Mouse (Mus musculus) stomach, postnatal 0 days (tissue): ENCODE data around the gene Hist2h2ac. TPM values are rescaled to one million over a fixed set of nuclear protein-coding genes. Genes with fewer than 3 reads are reported as not detected.
"Not testable (repeated sequence)": the region's sequence is repeated elsewhere in the genome, so short reads cannot be mapped to it uniquely, and the experiment has no call there.

ENCODE experiments used
- ATAC-seq: fragments of 200-750 bp; cut with Nextera tagmentation; 2 replicates; pipeline ENCODE4 v1.8.0; 2017; ENCODE audit not compliant: low FRiP score, low TSS enrichment
- DNase-seq: peaks from one replicate; pipeline ENCODE4 v3.0.0-alpha.2; 2016; ENCODE audit warnings: low spot score
- H3K27ac ChIP-seq: fragments of 300-500 bp; sonication (generic); replicated peaks from 2 replicates; pipeline ENCODE4 v1.5.1; 2014; ENCODE audit warnings: mild to moderate bottlenecking, control low read depth
- H3K27me3 ChIP-seq: fragments of 300-500 bp; sonication (generic); 2 replicates; pipeline ENCODE4 v1.6.1; 2014; ENCODE audit warnings: low read length; ENCODE audit not compliant: control insufficient read depth, insufficient read depth
- H3K36me3 ChIP-seq: fragments of 300-500 bp; sonication (generic); 2 replicates; pipeline ENCODE4 v1.6.1; 2014; ENCODE audit warnings: low read length, mixed read lengths; ENCODE audit not compliant: control insufficient read depth, insufficient read depth
- H3K4me1 ChIP-seq: fragments of 300-500 bp; sonication (generic); replicated peaks from 2 replicates; pipeline ENCODE4 v1.6.1; 2014; ENCODE audit warnings: antibody characterized with exemption; ENCODE audit not compliant: control insufficient read depth, insufficient read depth
- H3K4me2 ChIP-seq: fragments of 300-500 bp; sonication (generic); replicated peaks from 2 replicates; pipeline ENCODE4 v1.6.1; 2014; ENCODE audit warnings: low read depth, mild to moderate bottlenecking, control low read depth, moderate library complexity
- H3K4me3 ChIP-seq: fragments of 300-500 bp; sonication (generic); 2 replicates; pipeline ENCODE4 v1.5.1; 2014; ENCODE audit warnings: low read depth, low read length, control low read depth
- H3K9ac ChIP-seq: fragments of 300-500 bp; sonication (generic); 2 replicates; pipeline ENCODE4 v1.6.1; 2014; ENCODE audit warnings: mild to moderate bottlenecking, low read length, control low read depth, mixed read lengths
- H3K9me3 ChIP-seq: fragments of 300-500 bp; sonication (generic); 2 replicates; pipeline ENCODE4 v1.6.1; 2016; ENCODE audit warnings: low read length; ENCODE audit not compliant: control insufficient read depth
- CTCF ChIP-seq: IDR thresholded peaks from 2 replicates; pipeline ENCODE4 v1.5.1; 2016; ENCODE audit warnings: antibody characterized with exemption, low read depth, mild to moderate bottlenecking, moderate library complexity
- EP300 ChIP-seq: optimal IDR thresholded peaks from 2 replicates; pipeline ENCODE3; 2016; ENCODE audit warnings: antibody characterized with exemption
- WGBS: fragments of 180-500 bp; shearing (Covaris S2); extraction: QIAGEN DNeasy Blood & Tissue Kit; methylation state at CpG from one replicate; pipeline ENCODE4 v1.1.7; 2014; 5-methylcytosine and 5-hydroxymethylcytosine counted together
- polyA plus RNA-seq: library from polyadenylated mRNA; unstranded; fragments of >200 nt; fragmentation: Nextera tagmentation; extraction: Ambion mirVana; gene quantifications from 2 replicates; pipeline ENCODE4 v1.2.1, GENCODE M21; 2015

The Hist2h2ac gene
- polyA plus RNA-seq, 1 experiment from 2014 or later = 6.2 TPM

GRCm38 (mm10) chr3:96219661-96220130 lies 984 bp downstream of the Hist2h2ac start, which contains the start of the genes Bola1 and Hist2h2ab:
TSS of gene Bola1 (minus strand) at chr3:96219709.
TSS of gene Hist2h2ab (plus strand) at chr3:96219865.
- DNase-seq (peak; percentile 74), ATAC-seq (peak; percentile 85)
- peak within 1 kb of the TSS; percentile 69 for H3K4me2 ChIP-seq
- H3K9me3 ChIP-seq = no peaks in the 10 kb centered on the region
- peak within 1 kb of the TSS; percentile 79 for H3K9ac ChIP-seq
- H3K27me3 ChIP-seq = no peaks in the 10 kb centered on the region
- no peak for TF ChIP-seq CTCF
- TF ChIP-seq EP300 = no peak
- no peaks in the 10 kb centered on the region for H3K36me3 ChIP-seq
- H3K27ac ChIP-seq = peak within 1 kb of the TSS; percentile 97
- peak within 1 kb of the TSS; percentile 53 for H3K4me3 ChIP-seq
- under 1% methylated on average over 36 of the region's 37 CpGs for WGBS
- H3K4me1 ChIP-seq = 0 out of 2 replicates have a peak, but pooled peaks cover 5% of the 10 kb centered on the region

- peak overlapping the region; percentile 53 for H3K4me3 ChIP-seq
- no peak for ATAC-seq
- 0 out of 2 replicates have a peak, but pooled peaks cover 5% of the 10 kb centered on the region for H3K4me1 ChIP-seq
- DNase-seq = peak; percentile 36
- peak overlapping the region; percentile 97 for H3K27ac ChIP-seq
- H3K9ac ChIP-seq = peak overlapping the region; percentile 79
- peak overlapping the region; percentile 69 for H3K4me2 ChIP-seq
- WGBS = 0% methylated on average over 12 of the region's 12 CpGs
- H3K36me3 ChIP-seq = no peaks in the 10 kb centered on the region
- H3K27me3 ChIP-seq = no peaks in the 10 kb centered on the region
- peak; percentile 58 for TF ChIP-seq CTCF
- no peak for TF ChIP-seq EP300
- no peaks in the 10 kb centered on the region for H3K9me3 ChIP-seq
Observed at GRCm38 (mm10) chr3:96219191-96219641, 1.5 kb downstream of the Hist2h2ac start.

GRCm38 (mm10) chr3:96209242-96209641 lies 11.4 kb downstream of the Hist2h2ac start:
- H3K4me3 ChIP-seq = no peak overlapping the region
- no peak overlapping the region for H3K4me2 ChIP-seq
- DNase-seq = peak; percentile 35
- H3K9me3 ChIP-seq = no peaks in the 10 kb centered on the region
- H3K9ac ChIP-seq = no peak overlapping the region
- no peak overlapping the region for H3K27ac ChIP-seq
- no peaks in the 10 kb centered on the region for H3K27me3 ChIP-seq
- H3K36me3 ChIP-seq = no peaks in the 10 kb centered on the region
- no peaks in the 10 kb centered on the region for H3K4me1 ChIP-seq
- TF ChIP-seq CTCF (peak; percentile 66), EP300 (no peak)
- WGBS = 26% methylated on average over 15 of the region's 15 CpGs
- no peak for ATAC-seq

GRCm38 (mm10) chr3:96207819-96208218 lies 12.9 kb downstream of the Hist2h2ac start:
- Histone ChIP-seq H3K4me3 (no peak overlapping the region), H3K9ac (no peak overlapping the region), H3K36me3 (no peaks in the 10 kb centered on the region), H3K9me3 (no peaks in the 10 kb centered on the region), H3K4me1 (no peaks in the 10 kb centered on the region), H3K27ac (no peak overlapping the region), H3K4me2 (no peak overlapping the region), H3K27me3 (no peaks in the 10 kb centered on the region)
- DNase-seq (no peak), ATAC-seq (no peak)
- WGBS = 59% methylated on average over 3 of the region's 3 CpGs
- peak; percentile 59 for TF ChIP-seq CTCF
- no peak for TF ChIP-seq EP300

GRCm38 (mm10) chr3:96199731-96200130 lies 20.9 kb downstream of the Hist2h2ac start:
- Histone ChIP-seq H3K4me2 (no peak overlapping the region), H3K9me3 (no peaks in the 10 kb centered on the region), H3K9ac (no peak overlapping the region), H3K4me3 (no peak overlapping the region), H3K27me3 (no peaks in the 10 kb centered on the region), H3K4me1 (peaks cover 9% of the 10 kb centered on the region), H3K27ac (no peak overlapping the region), H3K36me3 (no peaks in the 10 kb centered on the region)
- TF ChIP-seq CTCF (no peak), EP300 (no peak)
- DNase-seq = no peak
- WGBS = 58% methylated on average over 2 of the region's 2 CpGs
- ATAC-seq = no peak

- not testable (repeated sequence) for H3K9me3 ChIP-seq, H3K4me2 ChIP-seq, ATAC-seq, H3K27me3 ChIP-seq, H3K4me3 ChIP-seq, H3K36me3 ChIP-seq, DNase-seq, H3K4me1 ChIP-seq, H3K27ac ChIP-seq, H3K9ac ChIP-seq
- 30% methylated on average over 6 of the region's 8 CpGs for WGBS
Observed at GRCm38 (mm10) chr3:96198601-96199251, 22.0 kb downstream of the Hist2h2ac start.
